Mouse (Mus musculus): ENCODE measurements around the gene Abtb2.

GRCm38 (mm10) chr2:103591742-103592590, 25.9 kb downstream of the Abtb2 start:
- no peak for TF ChIP-seq POLR2A (IDR thresholded peaks at IDR 0.05; ENCODE audit: borderline replicate concordance, control insufficient read depth, low read depth, low read length)
- no peak for TF ChIP-seq CTCF (IDR thresholded peaks at IDR 0.05; ENCODE audit: control insufficient read depth, insufficient read depth, low read length)

Measured in bone marrow, adult 2 months (tissue).